Mouse (Mus musculus) thymus, postnatal 25 days (tissue): Measurements from ENCODE around the gene Socs7.

Experiments
- DNase-seq: peaks from one replicate; pipeline ENCODE4 v3.0.0; 2022

The Socs7 gene

GRCm38 (mm10) chr11:97422507-97422906, 60.2 kb downstream of the Socs7 start:
- no peak for DNase-seq

GRCm38 (mm10) chr11:97424092-97424692, 61.8 kb downstream of the Socs7 start:
- no peak for DNase-seq

GRCm38 (mm10) chr11:97424802-97425201, 62.5 kb downstream of the Socs7 start:
- no peak for DNase-seq

GRCm38 (mm10) chr11:97427794-97428725, 65.7 kb downstream of the Socs7 start:
- DNase-seq = peak; percentile 69

- no peak for DNase-seq
Measured at GRCm38 (mm10) chr11:97428726-97429077, 66.4 kb downstream of the Socs7 start.

- DNase-seq = no peak
Measured at GRCm38 (mm10) chr11:97429615-97430014, 67.3 kb downstream of the Socs7 start.

- peak; percentile 66 for DNase-seq
Measured at GRCm38 (mm10) chr11:97432015-97432414, 69.7 kb downstream of the Socs7 start.

GRCm38 (mm10) chr11:97432983-97433539, 70.7 kb downstream of the Socs7 start:
- DNase-seq = no peak

- no peak for DNase-seq
Measured at GRCm38 (mm10) chr11:97434121-97434520, 71.8 kb downstream of the Socs7 start.

GRCm38 (mm10) chr11:97434704-97435454, 72.5 kb downstream of the Socs7 start:
- peak; percentile 83 for DNase-seq

- no peak for DNase-seq
Measured at GRCm38 (mm10) chr11:97435808-97436491, 73.6 kb downstream of the Socs7 start.

- no peak for DNase-seq
Measured at GRCm38 (mm10) chr11:97437745-97438144, 75.4 kb downstream of the Socs7 start.

GRCm38 (mm10) chr11:97438868-97439267, 76.5 kb downstream of the Socs7 start:
- DNase-seq = no peak

- DNase-seq = no peak
Measured at GRCm38 (mm10) chr11:97439935-97440334, 77.6 kb downstream of the Socs7 start.

- no peak for DNase-seq
Measured at GRCm38 (mm10) chr11:97440441-97440881, 78.1 kb downstream of the Socs7 start.

- DNase-seq = no peak
Measured at GRCm38 (mm10) chr11:97441036-97441657, 78.8 kb downstream of the Socs7 start.

- no peak for DNase-seq
Measured at GRCm38 (mm10) chr11:97441658-97442125, 79.3 kb downstream of the Socs7 start.

GRCm38 (mm10) chr11:97442891-97443675, 80.7 kb downstream of the Socs7 start:
- no peak for DNase-seq

GRCm38 (mm10) chr11:97445596-97445995, 83.2 kb downstream of the Socs7 start:
- no peak for DNase-seq

GRCm38 (mm10) chr11:97445999-97446511, 83.7 kb downstream of the Socs7 start:
- no peak for DNase-seq

GRCm38 (mm10) chr11:97447979-97448378, 85.6 kb downstream of the Socs7 start:
- no peak for DNase-seq
